Mouse (Mus musculus) ES-Bruce4 (cell line): ENCODE results near the gene Msi2. TPM values are rescaled to one million over a fixed set of nuclear protein-coding genes. Genes with fewer than 3 reads are reported as not detected.

Experiments used
- H3K27ac ChIP-seq: 2 replicates; pipeline ENCODE4 v1.5.1; 2012; ENCODE audit warnings: low read length, inconsistent platforms; ENCODE audit not compliant: insufficient read depth
- H3K27me3 ChIP-seq: 2 replicates; pipeline ENCODE4 v1.6.1; 2012; ENCODE audit warnings: mild to moderate bottlenecking, low read length, inconsistent platforms; ENCODE audit not compliant: control insufficient read depth, poor library complexity, insufficient read depth, severe bottlenecking
- H3K36me3 ChIP-seq: 2 replicates; pipeline ENCODE4 v1.6.1; 2012; ENCODE audit warnings: inconsistent platforms, mild to moderate bottlenecking, low read length, moderate library complexity; ENCODE audit not compliant: control insufficient read depth, poor library complexity, insufficient read depth, severe bottlenecking
- H3K4me1 ChIP-seq: one replicate; pipeline ENCODE4 v1.8.1; 2011; ENCODE audit warnings: low read length; ENCODE audit not compliant: control insufficient read depth, insufficient read depth
- H3K4me3 ChIP-seq: 2 replicates; pipeline ENCODE4 v1.5.1; 2011; ENCODE audit warnings: low read depth, mild to moderate bottlenecking, low read length
- H3K9ac ChIP-seq: 2 replicates; pipeline ENCODE4 v1.6.1; 2012; ENCODE audit warnings: low read depth, mild to moderate bottlenecking, inconsistent platforms; ENCODE audit not compliant: poor library complexity, severe bottlenecking
- H3K9me3 ChIP-seq: replicated peaks from 2 replicates; pipeline ENCODE4 v1.6.1; 2012; ENCODE audit warnings: mild to moderate bottlenecking, low read length, inconsistent platforms; ENCODE audit not compliant: control insufficient read depth, poor library complexity, insufficient read depth, severe bottlenecking
- CTCF ChIP-seq: IDR thresholded peaks from one replicate; pipeline ENCODE4 v1.8.1; 2011; ENCODE audit warnings: low read depth, low read length
- EP300 ChIP-seq: IDR thresholded peaks from 2 replicates; pipeline ENCODE4 v1.6.1; 2011; ENCODE audit warnings: low read depth, low read length; ENCODE audit not compliant: insufficient read depth
- POLR2A ChIP-seq: IDR thresholded peaks from one replicate; pipeline ENCODE4 v1.8.1; 2011; ENCODE audit warnings: low read length; ENCODE audit not compliant: insufficient read depth
- polyA plus RNA-seq: library from polyadenylated mRNA; stranded (reverse); fragments of >200 nt; gene quantifications from 2 replicates; pipeline ENCODE4 v1.2.4, GENCODE M21; 2011; ENCODE audit warnings: low read depth; ENCODE audit not compliant: missing spikeins, insufficient read depth, insufficient read length

Gene Msi2
- polyA plus RNA-seq, 1 experiment = 110 TPM

GRCm38 (mm10) chr11:88707228-88707775 is 11.0 kb downstream of the Msi2 start:
- Histone ChIP-seq H3K4me3 (no peak overlapping the region), H3K27ac (no peak overlapping the region), H3K9me3 (no peaks in the 10 kb centered on the region), H3K27me3 (no peaks in the 10 kb centered on the region), H3K4me1 (peaks cover 8% of the 10 kb centered on the region), H3K36me3 (peaks cover 48% of the 10 kb centered on the region), H3K9ac (no peak overlapping the region)
- TF ChIP-seq POLR2A (no peak), EP300 (no peak), CTCF (no peak)

GRCm38 (mm10) chr11:88704688-88705087 is 13.6 kb downstream of the Msi2 start:
- Histone ChIP-seq H3K27ac (no peak overlapping the region), H3K9ac (no peak overlapping the region), H3K36me3 (peaks cover 45% of the 10 kb centered on the region), H3K4me3 (no peak overlapping the region), H3K4me1 (peaks cover 8% of the 10 kb centered on the region), H3K9me3 (no peaks in the 10 kb centered on the region), H3K27me3 (no peaks in the 10 kb centered on the region)
- TF ChIP-seq EP300 = no peak
- TF ChIP-seq CTCF = no peak
- TF ChIP-seq POLR2A = no peak

- no peak overlapping the region for H3K27ac ChIP-seq
- H3K27me3 ChIP-seq = no peaks in the 10 kb centered on the region
- no peak for TF ChIP-seq EP300
- no peak for TF ChIP-seq CTCF
- no peak for TF ChIP-seq POLR2A
- no peaks in the 10 kb centered on the region for H3K9me3 ChIP-seq
- peaks cover 6% of the 10 kb centered on the region for H3K4me1 ChIP-seq
- no peak overlapping the region for H3K9ac ChIP-seq
- no peak overlapping the region for H3K4me3 ChIP-seq
- H3K36me3 ChIP-seq = peaks cover 40% of the 10 kb centered on the region
Measured at GRCm38 (mm10) chr11:88703220-88703619, 15.1 kb downstream of the Msi2 start.

- Histone ChIP-seq H3K9ac (no peak overlapping the region), H3K27me3 (no peaks in the 10 kb centered on the region), H3K9me3 (no peaks in the 10 kb centered on the region), H3K27ac (no peak overlapping the region), H3K4me1 (peaks cover 11% of the 10 kb centered on the region), H3K4me3 (no peak overlapping the region), H3K36me3 (peaks cover 35% of the 10 kb centered on the region)
- TF ChIP-seq EP300 (no peak), CTCF (no peak), POLR2A (no peak)
Measured at GRCm38 (mm10) chr11:88701976-88702659, 16.2 kb downstream of the Msi2 start.

GRCm38 (mm10) chr11:88701020-88701419 is 17.3 kb downstream of the Msi2 start:
- TF ChIP-seq EP300 = no peak
- TF ChIP-seq POLR2A = no peak
- TF ChIP-seq CTCF = no peak
- Histone ChIP-seq H3K27ac (no peak overlapping the region), H3K9ac (no peak overlapping the region), H3K27me3 (no peaks in the 10 kb centered on the region), H3K36me3 (peaks cover 35% of the 10 kb centered on the region), H3K4me1 (peaks cover 13% of the 10 kb centered on the region), H3K4me3 (no peak overlapping the region), H3K9me3 (no peaks in the 10 kb centered on the region)

- H3K36me3 ChIP-seq = peaks cover 29% of the 10 kb centered on the region
Measured at GRCm38 (mm10) chr11:88700202-88700711, 18.1 kb downstream of the Msi2 start.

More at GRCm38 (mm10) chr11:88700202-88700711, 18.1 kb downstream of the Msi2 start:
- Histone ChIP-seq H3K27me3 (no peaks in the 10 kb centered on the region), H3K4me3 (no peak overlapping the region), H3K9me3 (no peaks in the 10 kb centered on the region), H3K4me1 (peaks cover 16% of the 10 kb centered on the region), H3K27ac (no peak overlapping the region), H3K9ac (no peak overlapping the region)
- no peak for TF ChIP-seq EP300
- no peak for TF ChIP-seq POLR2A
- no peak for TF ChIP-seq CTCF
